ENCODE assay signal across 23 mouse cellular contexts in the genomic region with DNA sequence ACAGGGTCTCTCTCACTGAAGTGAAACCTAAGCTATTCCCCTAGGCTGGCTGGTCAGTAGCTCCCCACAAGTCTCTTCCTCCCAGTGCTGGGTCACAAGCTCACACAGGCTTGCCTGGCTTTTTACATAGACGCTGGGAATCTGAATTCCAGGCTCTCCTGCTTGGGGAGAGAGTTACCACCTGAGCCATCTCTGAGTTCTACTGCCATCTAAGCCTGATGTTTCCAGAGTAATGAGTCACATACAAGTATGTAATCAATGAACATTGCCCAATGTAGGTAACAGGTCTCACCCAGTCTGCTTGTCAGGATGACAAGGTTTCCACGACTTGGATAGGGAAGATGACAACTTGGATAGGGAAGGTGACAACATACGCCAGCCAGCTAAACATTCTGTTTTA. TPM values are rescaled to one million over a fixed set of nuclear protein-coding genes. Genes with fewer than 3 reads are reported as not detected.
A peak's percentile ranks its signal among the peaks of the same experiment; 100 is the strongest.
DNase-seq lines count a peak whose midpoint lies in the region; ATAC-seq lines count a peak whose summit lies in the region.
"Had no signal": no experiment of that assay in that cellular context is flagged by ENCODE, and none has a peak within 500 bp of the region (broad histone marks: within the 10 kb centered on the region; RNA-seq: fewer than 3 reads in every experiment).

No protein-coding gene starts in this region.

- 77% methylated on average over 3 of the region's 3 CpGs for WGBS in intestine, embryonic 14.5 days
- 75% methylated on average over 3 of the region's 3 CpGs for WGBS in intestine, embryonic 15.5 days
- 58% methylated on average over 3 of the region's 3 CpGs for WGBS in liver, embryonic 15.5 days (ENCODE audit: insufficient replicate concordance)
- WGBS in forebrain, embryonic 14.5 days, result 88% methylated on average over 3 of the region's 3 CpGs

- H3K9ac ChIP-seq in intestine, embryonic 14.5 days (ENCODE audit: low read length), result no peak overlapping the region
- no peak overlapping the region for H3K9ac ChIP-seq in intestine, embryonic 15.5 days
- H3K9ac ChIP-seq in liver, embryonic 15.5 days, result no peak overlapping the region
- no peak overlapping the region for H3K9ac ChIP-seq in forebrain, embryonic 14.5 days (ENCODE audit: low read length)
- H3K9ac ChIP-seq: embryonic facial prominence, embryonic 15.5 days; forebrain, embryonic 12.5 days; hindbrain, embryonic 12.5 days; limb, embryonic 15.5 days; midbrain, embryonic 12.5 days had no signal

- no peaks in the 10 kb centered on the region for H3K36me3 ChIP-seq in intestine, embryonic 14.5 days (ENCODE audit: control insufficient read depth, insufficient read depth, low read length)
- H3K36me3 ChIP-seq in intestine, embryonic 15.5 days, result no peaks in the 10 kb centered on the region
- H3K36me3 ChIP-seq in liver, embryonic 15.5 days (replicated peaks), result no peaks in the 10 kb centered on the region
- H3K36me3 ChIP-seq in forebrain, embryonic 14.5 days (ENCODE audit: control insufficient read depth, insufficient read depth, low read length), result no peaks in the 10 kb centered on the region
- H3K36me3 ChIP-seq: embryonic facial prominence, embryonic 15.5 days; forebrain, embryonic 12.5 days; hindbrain, embryonic 12.5 days; limb, embryonic 15.5 days; midbrain, embryonic 12.5 days had no signal

- peaks cover 8% of the 10 kb centered on the region; the same call in 1 of the 2 replicates for H3K4me1 ChIP-seq in intestine, embryonic 14.5 days (replicated peaks; ENCODE audit: control insufficient read depth, insufficient read depth, low read length)
- H3K4me1 ChIP-seq in intestine, embryonic 15.5 days (replicated peaks), result 0 out of 2 replicates have a peak, but pooled peaks cover 18% of the 10 kb centered on the region
- peaks cover 41% of the 10 kb centered on the region for H3K4me1 ChIP-seq in liver, embryonic 15.5 days (replicated peaks)
- H3K4me1 ChIP-seq in forebrain, embryonic 14.5 days (ENCODE audit: control insufficient read depth, insufficient read depth, low read length), result no peaks in the 10 kb centered on the region

- no peak overlapping the region for H3K27ac ChIP-seq in intestine, embryonic 14.5 days (ENCODE audit: low read depth)
- no peak overlapping the region for H3K27ac ChIP-seq in intestine, embryonic 15.5 days
- no peak overlapping the region for H3K27ac ChIP-seq in liver, embryonic 15.5 days (replicated peaks)
- H3K27ac ChIP-seq in forebrain, embryonic 14.5 days (ENCODE audit: low read depth, low read length), result no peak overlapping the region
- H3K27ac ChIP-seq: embryonic facial prominence, embryonic 15.5 days; forebrain, embryonic 12.5 days; hindbrain, embryonic 12.5 days; limb, embryonic 15.5 days; midbrain, embryonic 12.5 days had no signal

- H3K27me3 ChIP-seq in intestine, embryonic 14.5 days (replicated peaks; ENCODE audit: control insufficient read depth, insufficient read depth, low read length), result no peaks in the 10 kb centered on the region
- H3K27me3 ChIP-seq in intestine, embryonic 15.5 days (replicated peaks), result no peaks in the 10 kb centered on the region
- no peaks in the 10 kb centered on the region for H3K27me3 ChIP-seq in liver, embryonic 15.5 days
- H3K27me3 ChIP-seq in forebrain, embryonic 14.5 days (replicated peaks; ENCODE audit: control insufficient read depth, insufficient read depth, low read length), result no peaks in the 10 kb centered on the region
- H3K27me3 ChIP-seq: embryonic facial prominence, embryonic 15.5 days; forebrain, embryonic 12.5 days; hindbrain, embryonic 12.5 days; limb, embryonic 15.5 days had no signal

- no peak for ATAC-seq in intestine, embryonic 14.5 days (replicated peaks; ENCODE audit: low FRiP score, low TSS enrichment, low read depth)
- no peak for ATAC-seq in intestine, embryonic 15.5 days
- ATAC-seq in liver, embryonic 15.5 days (ENCODE audit: insufficient read depth), result no peak
- no peak for ATAC-seq in forebrain, embryonic 14.5 days
- ATAC-seq: inflammation-experienced regulatory T-cells, adult 6 months had no signal

- H3K4me3 ChIP-seq in intestine, embryonic 14.5 days (ENCODE audit: low read depth, low read length), result no peak overlapping the region
- no peak overlapping the region for H3K4me3 ChIP-seq in intestine, embryonic 15.5 days (replicated peaks)
- H3K4me3 ChIP-seq in liver, embryonic 15.5 days (replicated peaks), result no peak overlapping the region
- H3K4me3 ChIP-seq in forebrain, embryonic 14.5 days (ENCODE audit: low read depth, low read length), result no peak overlapping the region

- no peaks in the 10 kb centered on the region for H3K9me3 ChIP-seq in intestine, embryonic 14.5 days (ENCODE audit: control insufficient read depth, low read length)
- no peaks in the 10 kb centered on the region for H3K9me3 ChIP-seq in intestine, embryonic 15.5 days
- no peaks in the 10 kb centered on the region for H3K9me3 ChIP-seq in liver, embryonic 15.5 days (replicated peaks)
- H3K9me3 ChIP-seq in forebrain, embryonic 14.5 days (replicated peaks; ENCODE audit: control insufficient read depth, low read length), result no peaks in the 10 kb centered on the region
- H3K9me3 ChIP-seq: embryonic facial prominence, embryonic 15.5 days; forebrain, embryonic 12.5 days; hindbrain, embryonic 12.5 days; limb, embryonic 15.5 days; midbrain, embryonic 12.5 days had no signal

- H3K4me2 ChIP-seq in intestine, embryonic 14.5 days (ENCODE audit: low read length), result peak overlapping the region; percentile 92; the same call in 1 of the 2 replicates
- H3K4me2 ChIP-seq in intestine, embryonic 15.5 days (replicated peaks), result no peak overlapping the region
- H3K4me2 ChIP-seq in liver, embryonic 15.5 days, result 0 out of 2 replicates have a peak overlapping the region, but pooled peaks have one; percentile 94
- H3K4me2 ChIP-seq in forebrain, embryonic 14.5 days (ENCODE audit: low read length), result no peak overlapping the region

- no peak for DNase-seq in intestine, embryonic 14.5 days (ENCODE audit: low spot score)
- DNase-seq in 3T3-L1 (ENCODE audit: low read depth, low spot score), result peak; percentile 10
- peak; percentile 37 for DNase-seq in fat pad, adult 2 months (ENCODE audit: extremely low read depth, low read depth, low spot score)
- DNase-seq in forebrain, embryonic 14.5 days (ENCODE audit: low spot score), result no peak
- DNase-seq in cerebellum, postnatal 14 days, result no peak
- no peak for DNase-seq in embryo, embryonic 10.5 days (ENCODE audit: low spot score)
- DNase-seq: adrenal gland, postnatal 36 days; B cell, adult 2 months; cerebellum, adult 8-10 months; heart, adult 18-20 months; kidney, postnatal 4 days; lung, postnatal 36 days; retina, postnatal 1 day; right cerebral cortex, postnatal 4 days; thymus, postnatal 4 days had no signal

RNA-seq across cellular contexts. Expression of a gene that starts 1.5 kb away (rescaled TPM):
- 102 and 103 TPM in 2 replicates for polyA plus RNA-seq in intestine, embryonic 14.5 days (2014; fragmentation: Nextera tagmentation; extraction: Ambion mirVana)
- polyA plus RNA-seq in intestine, embryonic 15.5 days (2015; fragmentation: Nextera tagmentation; extraction: Ambion mirVana), result 110 and 116 TPM in 2 replicates
- polyA plus RNA-seq in liver, embryonic 15.5 days (2015; fragmentation: Nextera tagmentation; extraction: Ambion mirVana), result 36.5 and 37.6 TPM in 2 replicates
- polyA plus RNA-seq in forebrain, embryonic 14.5 days (2014; fragmentation: Nextera tagmentation; extraction: Ambion mirVana), result 21.4 and 22.3 TPM in 2 replicates

Comparison
In these comparisons a context has a peak if more than half of its experiments do, and no peak if none do; other contexts are left out.
1. H3K4me2 ChIP-seq: peak in intestine, embryonic 14.5 days (single experiment) and liver, embryonic 15.5 days (single experiment); none in intestine, embryonic 15.5 days (single experiment) and forebrain, embryonic 14.5 days (single experiment).
2. DNase-seq: peak in 3T3-L1 (single experiment) and fat pad, adult 2 months (single experiment); none in intestine, embryonic 14.5 days (single experiment), forebrain, embryonic 14.5 days (single experiment), cerebellum, postnatal 14 days (0 of 2) and embryo, embryonic 10.5 days (single experiment).